Comparison of ENCODE assay signal across 22 mouse cellular contexts in the genomic region with DNA sequence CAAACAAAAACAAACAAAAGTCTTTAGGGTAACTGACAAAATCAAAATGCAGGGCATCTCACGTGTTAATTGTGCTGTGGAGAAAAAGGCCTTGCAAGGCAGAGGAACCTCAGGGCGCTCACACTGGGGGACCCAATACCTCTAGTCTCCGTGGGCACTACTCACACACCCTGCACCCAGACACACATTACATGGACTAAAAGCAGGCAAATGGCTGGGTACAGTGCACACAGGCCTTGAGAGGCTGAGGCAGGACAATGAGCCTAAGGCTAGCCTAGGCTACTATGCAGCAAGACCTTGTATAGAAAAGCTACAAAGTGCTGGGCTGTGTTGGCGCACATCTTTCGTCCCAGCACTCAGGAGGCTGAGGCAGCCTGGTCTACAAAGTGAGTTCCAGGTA.
"Had no signal": no experiment of that assay in that cellular context is flagged by ENCODE, and none has a peak within 500 bp of the region (broad histone marks: within the 10 kb centered on the region; RNA-seq: fewer than 3 reads in every experiment).

No protein-coding gene starts in this region.

- H3K9ac ChIP-seq: kidney, embryonic 15.5 days; limb, embryonic 12.5 days; limb, embryonic 15.5 days; liver, embryonic 15.5 days; neural tube, embryonic 12.5 days; stomach, embryonic 15.5 days had no signal

- ATAC-seq: inflammation-experienced regulatory T-cells, adult 6 months had no signal

- DNase-seq: kidney, adult 11 months; kidney, adult 8-10 months; kidney, postnatal 25 days; layer of hippocampus, adult 9-11 months; left cerebral cortex, postnatal 4 days; lung, adult 2 months; lung, postnatal 14 days; lung, postnatal 4 days; midbrain, embryonic 14.5 days; right cerebral cortex, postnatal 14 days; spleen, adult 18-20 months; thymus, postnatal 25 days had no signal

- H3K4me1 ChIP-seq: kidney, embryonic 15.5 days; limb, embryonic 12.5 days; limb, embryonic 15.5 days; liver, embryonic 15.5 days; neural tube, embryonic 12.5 days; stomach, embryonic 15.5 days had no signal

- H3K9me3 ChIP-seq: kidney, embryonic 15.5 days; limb, embryonic 12.5 days; limb, embryonic 15.5 days; liver, embryonic 15.5 days; neural tube, embryonic 12.5 days; stomach, embryonic 15.5 days had no signal

- H3K27ac ChIP-seq: kidney, embryonic 15.5 days; layer of hippocampus, adult 2 months; limb, embryonic 12.5 days; limb, embryonic 15.5 days; liver, embryonic 15.5 days; neural tube, embryonic 12.5 days; stomach, embryonic 15.5 days had no signal

- H3K4me3 ChIP-seq: kidney, embryonic 15.5 days; layer of hippocampus, adult 2 months; limb, embryonic 12.5 days; limb, embryonic 15.5 days; liver, embryonic 15.5 days; neural tube, embryonic 12.5 days; stomach, embryonic 15.5 days had no signal

- H3K4me2 ChIP-seq: kidney, embryonic 15.5 days; limb, embryonic 12.5 days; limb, embryonic 15.5 days; liver, embryonic 11.5 days; liver, embryonic 15.5 days; midbrain, embryonic 11.5 days; neural tube, embryonic 12.5 days; stomach, embryonic 15.5 days had no signal

- H3K27me3 ChIP-seq: kidney, embryonic 15.5 days; limb, embryonic 12.5 days; limb, embryonic 15.5 days; liver, embryonic 15.5 days; neural tube, embryonic 12.5 days; stomach, embryonic 15.5 days had no signal
